8 mouse cellular contexts compared by ENCODE assay signal in genomic region chr14:87568447-87568908, GRCm38 (mm10).
DNase-seq lines count a peak whose midpoint lies in the region; TF ChIP-seq lines count a peak whose summit lies in the region.

No protein-coding gene starts in this region.

- peak overlapping the region; percentile 42 for H3K4me3 ChIP-seq in hindbrain, embryonic 10.5 days
- H3K4me3 ChIP-seq in left cerebral cortex, adult 2 months = peak overlapping the region; percentile 44

- no peak overlapping the region for H3K27ac ChIP-seq in hindbrain, embryonic 10.5 days
- 0 out of 2 replicates have a peak overlapping the region, but pooled peaks have one; percentile 28 for H3K27ac ChIP-seq in left cerebral cortex, adult 2 months

- TF ChIP-seq CTCF in left cerebral cortex, adult 2 months (IDR thresholded peaks at IDR 0.05) = no peak

- WGBS in hindbrain, embryonic 10.5 days = 24% methylated on average over 15 of the region's 15 CpGs

- peaks cover 10% of the 10 kb centered on the region for H3K4me1 ChIP-seq in hindbrain, embryonic 10.5 days (replicated peaks)

- H3K27me3 ChIP-seq in hindbrain, embryonic 10.5 days (ENCODE audit: insufficient read depth, poor library complexity, severe bottlenecking) = peaks cover 2% of the 10 kb centered on the region; the same call in 1 of the 2 replicates

- no peaks in the 10 kb centered on the region for H3K9me3 ChIP-seq in hindbrain, embryonic 10.5 days

- intact Hi-C loops in left cerebral cortex, adult 2 months (cut with DNase I) = loop anchor here (5.0 to 10.0 kb wide), 3 partner anchors 706 to 1416 kb away; no protein-coding TSS in a partner anchor

- H3K36me3 ChIP-seq in hindbrain, embryonic 10.5 days = no peaks in the 10 kb centered on the region

- peak; percentile 40 for DNase-seq in NIH3T3 (ENCODE audit: low read depth)
- DNase-seq in cerebellum, adult 9-10 months = peak; percentile 12
- DNase-seq in frontal cortex, postnatal 25 days (ENCODE audit: low spot score in 2 of 2) = peak; percentile 36 to 46
- DNase-seq in hindbrain, embryonic 10.5 days (ENCODE audit: low spot score) = no peak
- peak; percentile 42 to 46 for DNase-seq in left cerebral cortex, adult 2 months (ENCODE audit: extremely low spot score in 1 of 2, low spot score in 2 of 2)
- peak; percentile 63 for DNase-seq in lung, postnatal 25 days (ENCODE audit: low spot score)
- DNase-seq in right cerebral cortex, postnatal 36 days (ENCODE audit: low spot score in 2 of 2) = peak; percentile 49 to 56
- no peak for DNase-seq in thymus, postnatal 14 days

Comparison
In these comparisons a context has a peak if more than half of its experiments do, and no peak if none do; other contexts are left out.
1. DNase-seq: peak in NIH3T3 (single experiment), cerebellum, adult 9-10 months (single experiment), frontal cortex, postnatal 25 days (2 of 2), left cerebral cortex, adult 2 months (2 of 2), lung, postnatal 25 days (single experiment) and right cerebral cortex, postnatal 36 days (2 of 2); none in hindbrain, embryonic 10.5 days (single experiment) and thymus, postnatal 14 days (single experiment).